Mouse (Mus musculus) layer of hippocampus, adult 11-12 months (tissue): ENCODE measurements around the gene Actn1.
A peak's percentile ranks its signal among the peaks of the same experiment; 100 is the strongest.
"Not testable (repeated sequence)": the region's sequence is repeated elsewhere in the genome, so short reads cannot be mapped to it uniquely, and the experiment has no call there.

Experiments used
- DNase-seq: peaks from one replicate; pipeline ENCODE4 v3.0.0; 2022; ENCODE audit warnings: low spot score

Gene Actn1

GRCm38 (mm10) chr12:80260056-80260743 is at the start of gene Actn1:
Gene Actn1 (minus strand): TSS chr12:80260371.
- DNase-seq = peak; percentile 91

DNA sequence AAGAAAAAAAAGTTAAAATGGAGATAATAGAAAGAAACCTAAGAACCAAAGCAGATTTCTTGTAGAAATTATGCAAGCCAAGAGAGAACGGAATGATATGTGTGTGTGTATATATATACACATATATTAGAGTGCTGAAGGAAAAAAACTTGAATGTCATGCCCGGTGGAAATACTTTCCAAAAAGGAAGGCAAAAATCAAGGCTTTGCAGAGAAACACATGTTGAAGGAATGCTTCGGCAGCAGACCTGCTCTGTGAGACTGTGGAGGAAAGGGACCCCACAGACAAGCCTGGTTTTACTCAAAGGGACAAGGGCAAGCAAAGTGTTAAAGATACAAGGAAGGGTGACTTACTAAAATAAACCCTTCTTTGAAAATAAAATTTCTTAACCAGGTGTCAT is 47.4 kb upstream of the Actn1 start:
- no peak for DNase-seq

- DNase-seq = no peak
Observed at GRCm38 (mm10) chr12:80304518-80304917, 44.3 kb upstream of the Actn1 start.

- DNase-seq = no peak
Observed at GRCm38 (mm10) chr12:80300833-80301456, 40.8 kb upstream of the Actn1 start.

- no peak for DNase-seq
Observed at GRCm38 (mm10) chr12:80298714-80299113, 38.5 kb upstream of the Actn1 start.

DNA sequence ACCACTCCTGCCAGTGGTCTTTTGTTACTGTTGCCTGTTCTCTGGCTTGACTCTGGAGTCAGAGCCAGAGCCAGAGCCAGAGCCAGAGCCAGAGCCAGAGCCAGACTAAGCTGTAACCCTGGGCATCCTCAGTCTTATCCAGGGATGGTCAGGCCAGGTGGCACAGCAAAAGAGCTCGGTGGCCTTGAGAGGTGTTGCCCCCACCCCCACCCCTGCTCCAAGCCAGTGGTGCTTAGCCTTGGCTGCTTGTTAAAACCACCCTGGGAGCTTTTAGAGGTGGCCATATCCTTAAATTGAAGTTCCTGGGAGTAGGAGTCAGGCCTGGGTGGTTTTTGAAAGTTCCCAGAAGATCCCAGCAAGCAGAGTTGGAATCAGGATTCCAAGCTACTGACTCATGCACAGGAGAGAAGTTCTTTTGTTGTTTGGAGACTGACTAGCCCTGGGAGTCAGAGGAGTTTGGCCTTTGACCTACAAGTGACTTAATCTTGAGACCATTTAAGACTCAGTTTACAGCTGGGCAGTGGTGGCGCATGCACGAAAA is 31.8 kb upstream of the Actn1 start:
- no peak for DNase-seq

- peak; percentile 24 for DNase-seq
Observed at GRCm38 (mm10) chr12:80290964-80291363, 30.8 kb upstream of the Actn1 start.

GRCm38 (mm10) chr12:80290483-80290882 is 30.3 kb upstream of the Actn1 start:
- DNase-seq = no peak

- no peak for DNase-seq
Observed at GRCm38 (mm10) chr12:80289722-80290121, 29.6 kb upstream of the Actn1 start.

DNA sequence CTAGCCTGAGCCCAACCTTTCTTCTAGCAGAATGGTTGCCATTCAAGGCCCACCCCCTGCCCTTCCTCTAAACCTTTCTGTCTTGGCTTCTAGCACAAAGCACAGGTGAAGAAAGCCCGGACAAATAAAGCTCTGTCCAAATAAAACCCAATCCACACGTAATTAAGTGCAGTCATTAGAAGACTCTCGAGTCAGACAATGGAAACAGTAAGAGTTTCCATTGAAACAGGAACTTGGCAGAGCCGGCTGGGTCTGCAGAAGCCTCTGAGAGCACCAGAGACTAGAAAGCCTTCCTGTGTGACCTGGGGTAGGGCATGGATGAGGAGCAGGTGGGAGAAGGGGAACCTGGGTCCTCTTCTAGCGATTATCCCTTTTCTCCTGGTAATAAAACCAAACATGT is 25.7 kb upstream of the Actn1 start:
- no peak for DNase-seq

GRCm38 (mm10) chr12:80284251-80284650 is 24.1 kb upstream of the Actn1 start:
- not testable (repeated sequence) for DNase-seq

- DNase-seq = no peak
Observed at GRCm38 (mm10) chr12:80278866-80279265, 18.7 kb upstream of the Actn1 start.

DNA sequence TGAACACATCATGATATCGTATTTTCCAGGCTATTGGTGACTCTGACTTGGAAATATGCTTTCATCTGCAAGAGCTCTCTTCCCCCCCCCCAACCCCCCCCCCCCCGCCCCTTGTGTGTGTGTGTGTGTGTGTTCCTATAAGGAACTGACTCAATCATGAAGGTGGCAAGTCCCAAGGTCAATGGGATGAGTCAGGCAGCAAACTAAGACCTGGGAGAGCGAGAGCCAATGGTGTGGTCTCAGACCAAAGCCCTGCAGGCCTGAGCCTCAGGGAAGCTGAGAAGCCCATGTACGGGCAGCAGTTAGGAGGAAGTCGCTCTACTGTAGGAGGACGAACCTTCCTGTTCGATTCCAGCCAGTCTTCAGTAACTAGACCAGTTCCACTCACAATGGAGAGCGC is 17.3 kb upstream of the Actn1 start:
- DNase-seq = no peak

GRCm38 (mm10) chr12:80275187-80275820 is 15.1 kb upstream of the Actn1 start:
- no peak for DNase-seq

- DNase-seq = peak; percentile 38
Observed at GRCm38 (mm10) chr12:80273020-80273686, 13.0 kb upstream of the Actn1 start.

DNA sequence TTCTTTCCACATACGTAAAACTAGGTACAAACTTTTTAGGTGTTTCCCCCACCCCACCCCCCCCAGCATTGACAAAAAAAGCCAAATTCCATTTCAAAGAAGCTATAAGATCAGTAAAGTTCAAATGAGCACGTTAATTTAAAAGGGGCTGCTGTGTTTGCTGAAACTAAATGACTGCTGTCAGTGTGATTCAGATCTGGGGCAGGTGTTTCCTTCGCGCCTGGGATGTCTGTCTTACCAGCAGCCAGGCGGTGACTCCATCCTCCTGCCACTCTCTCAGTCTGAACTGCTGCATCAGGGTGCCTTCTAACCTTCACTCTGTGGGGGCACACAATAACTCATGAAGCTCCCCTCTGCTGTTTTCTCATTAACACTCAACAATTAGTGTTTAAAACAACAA is 11.6 kb upstream of the Actn1 start:
- DNase-seq = no peak

DNA sequence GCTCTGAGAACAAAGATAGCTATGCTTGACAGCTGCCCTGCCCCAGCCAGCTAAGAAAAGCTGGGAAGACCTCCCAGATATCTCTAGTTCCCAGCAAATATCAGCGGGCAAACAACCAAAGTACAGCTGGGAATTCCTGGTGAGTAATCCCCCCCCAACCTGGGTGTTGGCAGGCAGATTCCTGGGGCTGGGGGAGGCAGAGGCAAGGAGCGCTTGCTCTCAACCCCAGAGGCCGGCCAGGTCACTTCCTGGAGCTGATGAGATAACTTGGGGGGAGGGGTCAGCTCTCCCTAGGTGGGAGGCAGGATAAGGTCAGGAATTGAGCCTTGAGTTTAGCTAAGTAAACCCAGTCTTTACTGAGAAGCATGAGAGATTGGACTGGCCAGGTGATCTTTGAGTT is 10.8 kb upstream of the Actn1 start:
- no peak for DNase-seq

DNA sequence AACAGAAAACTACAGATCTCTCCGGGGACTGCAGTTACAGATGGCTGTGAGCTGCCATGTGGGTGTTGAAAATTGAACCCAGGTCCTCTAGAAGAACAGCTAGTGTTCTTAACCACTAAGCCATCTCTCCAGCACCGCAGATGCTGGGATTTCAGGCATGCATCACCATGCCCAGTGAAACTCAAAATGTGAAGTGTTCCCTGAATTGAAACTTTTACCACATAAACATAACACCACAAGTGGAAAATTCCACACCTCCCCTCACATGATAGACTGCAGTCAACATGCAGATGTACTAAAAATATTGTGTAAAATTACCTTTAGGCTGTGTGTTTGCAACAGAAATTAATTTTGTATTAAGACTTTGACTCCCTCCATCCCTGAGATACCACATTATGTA is 9.1 kb upstream of the Actn1 start:
- DNase-seq = no peak

GRCm38 (mm10) chr12:80267962-80268361 is 7.8 kb upstream of the Actn1 start:
- DNase-seq = no peak

DNA sequence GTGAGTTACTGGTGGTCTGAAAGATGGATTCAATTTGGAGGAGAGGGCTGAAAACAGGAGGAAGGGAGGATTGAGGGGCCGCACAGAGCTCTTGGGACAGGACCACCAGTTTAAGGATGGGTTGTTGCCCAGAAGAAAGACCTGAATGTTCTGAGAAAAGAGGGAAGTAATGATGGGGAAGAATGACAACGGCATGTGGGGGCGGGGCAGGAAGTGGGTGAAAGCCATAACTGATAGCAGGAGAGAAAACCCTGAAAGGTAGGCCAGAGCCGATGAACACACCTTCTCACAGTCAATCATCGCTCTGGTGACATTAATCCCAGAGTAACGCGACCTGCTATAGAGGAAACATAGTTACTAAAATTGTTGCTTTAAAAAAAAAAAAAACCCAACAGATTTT is 4.2 kb upstream of the Actn1 start:
- not testable (repeated sequence) for DNase-seq

DNA sequence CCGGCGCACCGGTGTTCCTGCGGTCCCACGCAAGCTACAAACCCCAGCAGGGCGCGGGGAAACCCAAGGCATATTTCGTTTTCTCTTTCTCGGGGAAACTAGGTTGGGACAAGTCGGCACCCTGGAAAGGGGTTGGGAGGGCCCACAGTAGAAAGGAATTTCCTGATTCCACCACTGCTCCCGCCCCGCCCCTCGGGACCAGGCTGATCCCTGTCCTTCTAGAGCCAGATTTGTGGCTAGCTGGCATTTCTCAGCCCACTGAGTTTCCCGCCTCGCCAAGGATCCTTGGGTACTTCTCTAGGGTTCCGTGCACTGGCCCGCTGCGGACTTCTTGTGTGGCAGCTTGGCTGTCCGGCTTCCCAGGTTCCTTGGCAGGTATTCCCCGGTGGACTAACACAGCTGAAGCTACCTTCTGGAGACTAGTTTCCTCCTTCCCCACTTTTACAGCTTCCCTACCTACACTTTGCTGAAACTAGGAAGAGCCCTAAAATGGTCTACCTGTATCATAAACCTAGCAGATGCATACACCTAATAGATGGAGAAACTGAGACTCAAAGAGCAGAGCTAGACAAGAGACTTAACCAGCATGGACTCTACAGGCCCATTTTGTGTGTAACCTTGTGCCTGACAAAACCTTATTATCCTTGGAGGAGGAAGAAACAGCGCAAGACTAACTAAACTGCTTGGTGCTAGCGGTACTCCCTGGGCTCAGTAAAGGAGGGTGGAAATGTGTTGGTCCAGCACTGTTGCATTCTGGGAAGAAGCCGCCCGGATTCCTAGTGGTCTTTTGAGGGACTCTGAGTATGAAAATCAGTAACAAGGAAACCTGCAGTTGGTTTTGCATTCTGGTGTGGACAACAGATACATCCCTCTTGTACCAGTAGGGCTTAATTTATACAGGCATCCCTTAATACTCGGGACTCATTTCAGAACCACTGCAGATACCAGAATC is 849 bp upstream of the Actn1 start:
- DNase-seq = no peak
